9 mouse cellular contexts compared by ENCODE assay signal in genomic region chr4:118516699-118517496, GRCm38 (mm10). TPM values are rescaled to one million over a fixed set of nuclear protein-coding genes. Genes with fewer than 3 reads are reported as not detected.
DNase-seq lines count a peak whose midpoint lies in the region; ATAC-seq and TF ChIP-seq lines count a peak whose summit lies in the region.
"Had no signal": no experiment of that assay in that cellular context is flagged by ENCODE, and none has a peak within 500 bp of the region (broad histone marks: within the 10 kb centered on the region; RNA-seq: fewer than 3 reads in every experiment).

No protein-coding gene starts in this region.

- 0 out of 2 replicates have a peak, but pooled peaks have one; percentile 32 for ATAC-seq in heart, embryonic 16.5 days (replicated peaks; ENCODE audit: extremely low read depth, insufficient read depth, low FRiP score)
- ATAC-seq in midbrain, embryonic 15.5 days (replicated peaks), result peak; percentile 27; the same call in 1 of the 2 replicates
- ATAC-seq in forebrain, postnatal 0 days, result no peak

- no peak overlapping the region for H3K27ac ChIP-seq in heart, embryonic 16.5 days (ENCODE audit: low read length)
- no peak overlapping the region for H3K27ac ChIP-seq in midbrain, embryonic 15.5 days
- H3K27ac ChIP-seq in forebrain, postnatal 0 days (ENCODE audit: low read depth, low read length), result no peak overlapping the region
- H3K27ac ChIP-seq: liver, embryonic 15.5 days had no signal

- no peaks in the 10 kb centered on the region for H3K36me3 ChIP-seq in heart, embryonic 16.5 days (ENCODE audit: control insufficient read depth, insufficient read depth)
- H3K36me3 ChIP-seq in midbrain, embryonic 15.5 days (replicated peaks), result no peaks in the 10 kb centered on the region
- H3K36me3 ChIP-seq in forebrain, postnatal 0 days (ENCODE audit: insufficient read depth), result no peaks in the 10 kb centered on the region
- H3K36me3 ChIP-seq: liver, embryonic 15.5 days had no signal

- H3K9me3 ChIP-seq in heart, embryonic 16.5 days (replicated peaks; ENCODE audit: control insufficient read depth, low read length), result no peaks in the 10 kb centered on the region
- no peaks in the 10 kb centered on the region for H3K9me3 ChIP-seq in midbrain, embryonic 15.5 days
- H3K9me3 ChIP-seq in forebrain, postnatal 0 days (ENCODE audit: low read length), result no peaks in the 10 kb centered on the region
- H3K9me3 ChIP-seq: liver, embryonic 15.5 days had no signal

- no peaks in the 10 kb centered on the region; the same call in 1 of the 2 replicates for H3K27me3 ChIP-seq in heart, embryonic 16.5 days (ENCODE audit: control insufficient read depth, insufficient read depth, low read length)
- no peaks in the 10 kb centered on the region for H3K27me3 ChIP-seq in midbrain, embryonic 15.5 days (replicated peaks)
- no peaks in the 10 kb centered on the region; the same call in 1 of the 2 replicates for H3K27me3 ChIP-seq in forebrain, postnatal 0 days (ENCODE audit: insufficient read depth, low read length)

- WGBS in heart, embryonic 16.5 days, result 8% methylated on average over 20 of the region's 20 CpGs
- WGBS in midbrain, embryonic 15.5 days, result 27% methylated on average over 20 of the region's 20 CpGs
- 40% methylated on average over 20 of the region's 20 CpGs for WGBS in forebrain, postnatal 0 days

- H3K4me2 ChIP-seq in heart, embryonic 16.5 days (ENCODE audit: low read depth, low read length), result peak overlapping the region; percentile 5; the same call in 1 of the 2 replicates
- no peak overlapping the region for H3K4me2 ChIP-seq in midbrain, embryonic 15.5 days
- no peak overlapping the region for H3K4me2 ChIP-seq in forebrain, postnatal 0 days (ENCODE audit: low read depth)
- H3K4me2 ChIP-seq: liver, embryonic 15.5 days had no signal

- H3K9ac ChIP-seq in heart, embryonic 16.5 days (ENCODE audit: low read length), result no peak overlapping the region
- no peak overlapping the region for H3K9ac ChIP-seq in midbrain, embryonic 15.5 days
- H3K9ac ChIP-seq in forebrain, postnatal 0 days, result no peak overlapping the region
- H3K9ac ChIP-seq: liver, embryonic 15.5 days had no signal

- DNase-seq in ovary, adult 18-20 months (ENCODE audit: low spot score), result peak; percentile 16
- DNase-seq in ovary, postnatal 14 days (ENCODE audit: low spot score), result no peak
- peak; percentile 75 to 76 for DNase-seq in kidney, postnatal 36 days
- no peak for DNase-seq in frontal cortex, postnatal 14 days (ENCODE audit: low spot score in 2 of 2)
- no peak for DNase-seq in cerebellum, adult 11-12 months
- no peak for DNase-seq in forebrain, postnatal 0 days

- no peak for TF ChIP-seq CTCF in forebrain, postnatal 0 days (IDR thresholded peaks at IDR 0.05; ENCODE audit: low read depth)

- no peak overlapping the region for H3K4me3 ChIP-seq in heart, embryonic 16.5 days (ENCODE audit: low read length)
- H3K4me3 ChIP-seq in midbrain, embryonic 15.5 days, result no peak overlapping the region
- no peak overlapping the region for H3K4me3 ChIP-seq in forebrain, postnatal 0 days (ENCODE audit: low read depth, low read length)
- H3K4me3 ChIP-seq: liver, embryonic 15.5 days had no signal

- peaks cover 8% of the 10 kb centered on the region for H3K4me1 ChIP-seq in heart, embryonic 16.5 days (ENCODE audit: control insufficient read depth, insufficient read depth, low read length)
- peaks cover 9% of the 10 kb centered on the region for H3K4me1 ChIP-seq in midbrain, embryonic 15.5 days
- no peaks in the 10 kb centered on the region for H3K4me1 ChIP-seq in forebrain, postnatal 0 days (ENCODE audit: insufficient read depth)

RNA-seq across cellular contexts. Expression of gene 2610528J11Rik, which starts 9.9 kb away (rescaled TPM):
- 1.4 and 1.8 TPM in 2 replicates for polyA plus RNA-seq in heart, embryonic 16.5 days (2015; fragmentation: Nextera tagmentation; extraction: Ambion mirVana)
- polyA plus RNA-seq in midbrain, embryonic 15.5 days (2015; fragmentation: Nextera tagmentation; extraction: Ambion mirVana), result 0.18 TPM in 1 of 2 replicates, not detected in the other
- not detected in 2 replicates for total RNA-seq in forebrain, postnatal 0 days (2014; rRNA removed)
- polyA plus RNA-seq in forebrain, postnatal 0 days (2015; fragmentation: Nextera tagmentation; extraction: Ambion mirVana), result not detected in 2 replicates

RNA-seq across cellular contexts. Expression of gene Tmem125, which starts 26.9 kb away (rescaled TPM):
- polyA plus RNA-seq in heart, embryonic 16.5 days (2015; fragmentation: Nextera tagmentation; extraction: Ambion mirVana), result 0.80 and 0.95 TPM in 2 replicates
- 0.20 and 0.32 TPM in 2 replicates for polyA plus RNA-seq in midbrain, embryonic 15.5 days (2015; fragmentation: Nextera tagmentation; extraction: Ambion mirVana)
- 0.31 TPM in 1 of 2 replicates, not detected in the other for total RNA-seq in forebrain, postnatal 0 days (2014; rRNA removed)
- 0.29 and 0.39 TPM in 2 replicates for polyA plus RNA-seq in forebrain, postnatal 0 days (2015; fragmentation: Nextera tagmentation; extraction: Ambion mirVana)

RNA-seq across cellular contexts. Expression of gene Tie1, which starts 27.0 kb away (rescaled TPM):
- 52.1 and 60.8 TPM in 2 replicates for polyA plus RNA-seq in heart, embryonic 16.5 days (2015; fragmentation: Nextera tagmentation; extraction: Ambion mirVana)
- polyA plus RNA-seq in midbrain, embryonic 15.5 days (2015; fragmentation: Nextera tagmentation; extraction: Ambion mirVana), result 16.8 and 17.1 TPM in 2 replicates
- 10.4 and 14.9 TPM in 2 replicates for total RNA-seq in forebrain, postnatal 0 days (2014; rRNA removed)
- 9.5 and 9.8 TPM in 2 replicates for polyA plus RNA-seq in forebrain, postnatal 0 days (2015; fragmentation: Nextera tagmentation; extraction: Ambion mirVana)

RNA-seq across cellular contexts. Expression of gene Mpl, which starts 59.6 kb away (rescaled TPM):
- 0.88 and 1.2 TPM in 2 replicates for polyA plus RNA-seq in heart, embryonic 16.5 days (2015; fragmentation: Nextera tagmentation; extraction: Ambion mirVana)
- 0.13 and 0.14 TPM in 2 replicates for polyA plus RNA-seq in midbrain, embryonic 15.5 days (2015; fragmentation: Nextera tagmentation; extraction: Ambion mirVana)
- not detected in 2 replicates for total RNA-seq in forebrain, postnatal 0 days (2014; rRNA removed)
- polyA plus RNA-seq in forebrain, postnatal 0 days (2015; fragmentation: Nextera tagmentation; extraction: Ambion mirVana), result 0.10 TPM in 1 of 2 replicates, not detected in the other

Comparison
In these comparisons a context has a peak if more than half of its experiments do, and no peak if none do; other contexts are left out.
1. DNase-seq: peak in ovary, adult 18-20 months (single experiment) and kidney, postnatal 36 days (2 of 2); none in ovary, postnatal 14 days (single experiment), frontal cortex, postnatal 14 days (0 of 2), cerebellum, adult 11-12 months (single experiment) and forebrain, postnatal 0 days (single experiment).